Mouse (Mus musculus) limb, embryonic 13.5 days (tissue): Measurements from ENCODE around the gene Gm1604a. TPM values are rescaled to one million over a fixed set of nuclear protein-coding genes. Genes with fewer than 3 reads are reported as not detected.
"Not testable (repeated sequence)": the region's sequence is repeated elsewhere in the genome, so short reads cannot be mapped to it uniquely, and the experiment has no call there.

Source experiments
- ATAC-seq: fragments of 200-750 bp; cut with Nextera tagmentation; 2 replicates; pipeline ENCODE4 v1.8.0; 2017; ENCODE audit warnings: low read depth, moderate number of reproducible peaks, moderate TSS enrichment; ENCODE audit not compliant: low FRiP score
- H3K27ac ChIP-seq: fragments of 300-500 bp; sonication (generic); 2 replicates; pipeline ENCODE4 v1.5.1; 2015; ENCODE audit warnings: inconsistent platforms, mild to moderate bottlenecking, moderate library complexity
- H3K27me3 ChIP-seq: fragments of 300-500 bp; sonication (generic); 2 replicates; pipeline ENCODE4 v1.6.1; 2015; ENCODE audit warnings: mild to moderate bottlenecking, inconsistent platforms
- H3K36me3 ChIP-seq: fragments of 300-500 bp; sonication (generic); 2 replicates; pipeline ENCODE4 v1.6.1; 2015; ENCODE audit warnings: inconsistent platforms, mild to moderate bottlenecking, moderate library complexity
- H3K4me1 ChIP-seq: fragments of 300-500 bp; sonication (generic); 2 replicates; pipeline ENCODE4 v1.6.1; 2015; ENCODE audit warnings: inconsistent platforms
- H3K4me2 ChIP-seq: fragments of 300-500 bp; sonication (generic); replicated peaks from 2 replicates; pipeline ENCODE4 v1.6.1; 2015; ENCODE audit warnings: inconsistent platforms, mild to moderate bottlenecking, moderate library complexity
- H3K4me3 ChIP-seq: fragments of 300-500 bp; sonication (generic); 2 replicates; pipeline ENCODE4 v1.5.1; 2015; ENCODE audit warnings: moderate library complexity, mild to moderate bottlenecking, inconsistent platforms
- H3K9ac ChIP-seq: fragments of 300-500 bp; sonication (generic); 2 replicates; pipeline ENCODE4 v1.6.1; 2015; ENCODE audit warnings: mild to moderate bottlenecking, inconsistent platforms
- H3K9me3 ChIP-seq: fragments of 300-500 bp; sonication (generic); 2 replicates; pipeline ENCODE4 v1.6.1; 2016; ENCODE audit warnings: inconsistent platforms
- WGBS: fragments of 180-500 bp; shearing (Covaris S2); methylation state at CpG from one replicate; pipeline ENCODE4 v1.1.7; 2015; 5-methylcytosine and 5-hydroxymethylcytosine counted together
- polyA plus RNA-seq: library from polyadenylated mRNA; unstranded; fragments of >200 nt; fragmentation: Nextera tagmentation; extraction: Ambion mirVana; gene quantifications from 2 replicates; pipeline ENCODE4 v1.2.1, GENCODE M21; 2015

Gm1604a gene
- polyA plus RNA-seq, 1 experiment from 2014 or later: not detected

DNA sequence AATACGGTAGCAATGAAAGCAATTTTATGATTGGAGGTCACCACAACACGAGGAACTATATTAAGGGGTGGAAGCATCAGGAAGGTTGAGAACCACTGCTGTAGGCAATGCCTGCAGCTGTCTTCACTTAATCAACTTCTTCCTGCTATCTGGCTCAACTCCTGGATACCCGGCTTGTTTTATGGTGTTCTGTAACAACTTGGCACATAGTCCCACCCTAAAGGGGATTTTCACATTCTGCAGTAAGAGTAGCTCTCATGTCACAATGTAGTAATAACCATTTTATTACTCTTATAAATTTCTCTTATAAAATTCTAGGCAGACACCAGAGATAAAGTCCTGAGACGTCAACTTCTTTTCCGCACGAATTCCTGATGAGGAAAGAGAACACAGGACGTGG, 15.9 kb upstream of the Gm1604a start:
- H3K27ac ChIP-seq, H3K9me3 ChIP-seq: not testable (repeated sequence)
- no CpG with 5 or more reads among the region's 7 CpGs for WGBS

DNA sequence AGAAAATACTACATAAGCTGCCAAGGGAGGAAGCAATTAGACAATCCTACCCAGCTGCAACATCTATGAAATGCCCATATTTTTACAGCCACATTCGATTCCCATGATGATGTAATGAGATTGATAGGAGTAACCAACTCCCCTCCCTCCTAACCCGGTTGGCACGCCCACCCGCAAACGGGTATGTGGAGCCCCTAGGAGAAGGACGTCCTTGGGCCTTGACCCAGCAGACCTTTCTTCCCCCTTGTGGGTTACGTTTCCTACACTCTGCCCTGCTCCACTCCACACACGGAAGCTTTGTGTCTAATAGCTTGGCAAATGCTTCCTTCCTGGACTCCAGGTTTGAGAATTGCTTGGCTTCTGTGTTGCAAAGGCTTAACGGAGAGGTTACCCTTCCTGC, 15.5 kb upstream of the Gm1604a start:
- not testable (repeated sequence) for H3K9me3 ChIP-seq, ATAC-seq, H3K27ac ChIP-seq, H3K36me3 ChIP-seq, H3K4me3 ChIP-seq, H3K4me2 ChIP-seq, H3K4me1 ChIP-seq, H3K27me3 ChIP-seq, H3K9ac ChIP-seq
- 46% methylated on average over 4 of the region's 9 CpGs for WGBS

More for the DNA sequence above, 15.9 kb upstream of the Gm1604a start:
- not testable (repeated sequence) for H3K4me3 ChIP-seq, H3K4me1 ChIP-seq, H3K27me3 ChIP-seq, H3K9ac ChIP-seq, H3K4me2 ChIP-seq, H3K36me3 ChIP-seq
- peak; percentile 66; the same call in 1 of the 2 replicates for ATAC-seq

DNA sequence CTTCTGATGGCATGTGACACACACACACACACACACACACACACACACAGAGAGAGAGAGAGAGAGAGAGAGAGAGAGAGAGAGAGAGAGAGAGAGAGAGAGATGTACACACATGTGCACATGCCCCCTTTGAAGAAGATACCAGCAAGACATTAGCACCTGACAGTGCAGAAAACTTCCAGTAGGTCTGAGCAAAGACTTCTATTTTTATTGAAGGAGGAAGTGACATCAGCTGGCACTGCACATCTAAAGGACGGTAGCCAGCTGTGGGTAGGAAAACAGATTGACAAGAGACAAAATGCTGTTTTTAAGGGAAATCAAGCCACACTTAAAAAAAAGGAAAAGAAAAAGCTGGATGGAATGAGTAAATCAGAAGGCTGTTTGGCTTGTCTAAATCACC, 11.2 kb upstream of the Gm1604a start:
- H3K4me3 ChIP-seq, H3K27ac ChIP-seq, H3K9me3 ChIP-seq, H3K9ac ChIP-seq, H3K4me2 ChIP-seq, ATAC-seq, H3K27me3 ChIP-seq, H3K36me3 ChIP-seq, H3K4me1 ChIP-seq: not testable (repeated sequence)
- WGBS: no CpG with 5 or more reads among the region's 1 CpGs

DNA sequence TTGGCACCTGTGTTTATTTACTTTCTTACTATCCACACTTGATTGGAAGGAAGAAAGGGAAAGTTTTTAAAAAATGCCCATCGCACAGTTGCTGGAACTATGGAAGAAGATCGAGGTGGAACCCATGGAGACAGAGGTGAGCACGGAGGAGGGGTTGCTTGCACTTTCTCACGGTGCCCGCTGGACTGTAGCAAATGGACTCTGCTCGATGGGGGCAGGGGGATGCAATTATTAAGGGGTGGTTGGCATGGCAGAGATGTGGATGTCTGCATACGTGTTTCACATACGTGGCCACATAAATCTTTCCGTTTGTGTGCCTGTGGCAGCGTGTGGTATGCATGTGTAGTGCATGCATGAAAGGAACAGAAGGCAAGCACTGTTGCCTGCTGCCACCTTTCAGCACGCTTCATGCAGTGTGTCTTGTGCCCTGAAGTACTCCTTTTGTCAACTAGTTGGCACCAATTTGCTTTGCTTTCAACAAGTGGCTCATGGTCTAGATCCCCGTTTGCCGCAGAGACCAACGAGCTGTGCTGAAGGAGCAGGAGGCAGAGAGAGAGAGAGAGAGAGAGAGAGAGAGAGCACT, 487 bp downstream of the Gm1604a start:
- not testable (repeated sequence) for H3K27ac ChIP-seq, H3K36me3 ChIP-seq, H3K4me2 ChIP-seq, ATAC-seq, H3K9me3 ChIP-seq, H3K27me3 ChIP-seq, H3K9ac ChIP-seq, H3K4me3 ChIP-seq, H3K4me1 ChIP-seq
- 66% methylated on average over 3 of the region's 14 CpGs for WGBS

DNA sequence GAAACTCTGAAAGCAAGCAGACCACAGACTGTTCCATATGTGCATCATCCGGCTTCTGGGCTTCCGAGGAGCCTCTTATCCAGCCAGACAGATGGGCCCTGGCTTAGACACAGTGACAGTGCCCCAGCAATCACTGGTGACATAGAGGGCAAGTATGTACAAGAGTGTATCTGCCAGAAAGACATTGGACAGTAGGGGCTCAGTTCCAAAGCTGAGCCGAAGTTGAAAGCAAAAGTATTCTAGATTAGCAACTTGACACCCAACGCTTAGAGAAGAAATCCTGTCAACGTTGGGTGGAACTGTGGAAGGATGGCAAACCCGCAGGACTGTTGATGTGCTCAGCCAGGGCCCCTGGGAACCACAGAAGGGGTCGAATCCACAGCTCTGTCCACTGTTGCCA, 4.8 kb downstream of the Gm1604a start:
- H3K4me2 ChIP-seq, H3K36me3 ChIP-seq, H3K4me3 ChIP-seq, ATAC-seq, H3K9ac ChIP-seq, H3K4me1 ChIP-seq, H3K27me3 ChIP-seq, H3K9me3 ChIP-seq, H3K27ac ChIP-seq: not testable (repeated sequence)
- WGBS: 74% methylated on average over 5 of the region's 7 CpGs

DNA sequence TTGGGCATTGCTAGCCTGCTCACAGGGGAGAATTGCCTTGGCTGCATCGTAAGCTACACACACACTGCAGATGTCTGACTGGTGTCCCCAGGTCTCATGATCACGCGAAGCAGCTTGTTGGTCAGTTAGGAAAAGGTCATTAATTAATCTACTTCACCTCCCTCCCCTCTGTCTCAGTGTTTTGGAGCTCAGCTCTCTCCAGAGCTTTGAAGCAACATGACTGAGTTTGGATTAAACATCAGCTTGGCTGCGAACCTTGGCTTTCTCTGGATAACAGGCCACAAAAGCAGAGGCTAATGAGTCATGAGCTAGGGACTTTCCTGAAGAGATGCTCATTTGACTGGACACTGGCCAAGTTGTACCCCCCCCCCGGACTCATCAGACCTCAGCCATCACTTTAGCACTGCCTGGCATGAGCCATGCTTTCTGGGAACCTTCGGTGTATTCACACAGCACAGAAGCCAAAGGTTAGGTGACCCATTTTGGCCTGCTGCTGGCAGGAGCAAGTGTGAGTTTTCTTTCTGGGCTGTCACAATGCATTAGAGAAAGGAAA, 5.3 kb downstream of the Gm1604a start:
- not testable (repeated sequence) for H3K36me3 ChIP-seq, H3K27ac ChIP-seq, H3K4me2 ChIP-seq, H3K9me3 ChIP-seq, H3K4me3 ChIP-seq, H3K9ac ChIP-seq, H3K4me1 ChIP-seq, ATAC-seq, H3K27me3 ChIP-seq
- WGBS: 76% methylated on average over 3 of the region's 6 CpGs

DNA sequence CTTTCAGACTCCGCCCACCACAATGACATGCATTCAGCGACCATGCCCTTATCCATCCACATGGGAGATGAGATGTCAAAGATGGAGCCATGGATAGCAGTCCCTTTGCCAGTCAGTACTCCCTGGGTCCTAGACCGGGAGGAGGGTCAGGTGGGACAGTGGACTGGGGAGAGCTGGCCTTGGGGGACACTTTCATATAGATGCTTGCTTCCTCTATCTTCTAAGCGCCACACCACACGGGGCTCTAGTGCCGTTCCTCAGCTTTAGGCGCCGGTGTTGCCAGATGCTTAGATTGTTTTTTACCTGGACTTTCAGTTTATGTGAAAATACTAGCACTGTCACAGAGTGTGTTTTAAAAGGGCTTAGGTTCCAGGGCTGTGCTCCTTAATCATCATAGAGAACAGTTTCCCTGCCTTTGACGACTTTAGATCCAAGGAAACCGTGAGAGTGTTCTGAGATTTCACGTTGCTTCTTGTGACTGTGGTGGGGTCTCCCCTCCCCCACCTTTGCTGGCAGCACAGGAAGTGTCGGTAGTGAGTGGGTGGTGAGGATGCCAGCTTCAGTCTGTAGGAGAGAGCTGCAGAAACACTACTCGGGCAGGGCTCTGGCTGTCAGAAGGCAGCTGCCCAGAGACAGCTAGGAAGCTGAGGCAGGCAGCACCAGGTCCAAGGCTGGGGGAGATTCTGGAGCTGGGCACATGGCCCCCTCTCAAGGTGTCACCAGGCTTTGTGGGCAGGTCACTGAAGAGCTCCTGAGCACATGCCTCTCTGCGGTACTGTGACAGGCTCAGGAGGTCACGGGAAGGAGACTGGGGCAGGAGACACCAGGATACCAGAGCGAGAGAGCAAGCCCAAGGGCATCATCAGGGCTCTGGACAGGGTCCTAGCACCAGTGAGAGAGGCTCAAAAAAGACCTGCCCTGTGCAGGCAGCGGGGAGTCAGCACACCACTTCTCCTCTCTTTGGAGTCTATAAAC, 8.1 kb downstream of the Gm1604a start:
- H3K4me1 ChIP-seq, H3K36me3 ChIP-seq, ATAC-seq, H3K27ac ChIP-seq, H3K9me3 ChIP-seq, H3K27me3 ChIP-seq, H3K4me3 ChIP-seq, H3K9ac ChIP-seq, H3K4me2 ChIP-seq: not testable (repeated sequence)
- 53% methylated on average over 3 of the region's 17 CpGs for WGBS

DNA sequence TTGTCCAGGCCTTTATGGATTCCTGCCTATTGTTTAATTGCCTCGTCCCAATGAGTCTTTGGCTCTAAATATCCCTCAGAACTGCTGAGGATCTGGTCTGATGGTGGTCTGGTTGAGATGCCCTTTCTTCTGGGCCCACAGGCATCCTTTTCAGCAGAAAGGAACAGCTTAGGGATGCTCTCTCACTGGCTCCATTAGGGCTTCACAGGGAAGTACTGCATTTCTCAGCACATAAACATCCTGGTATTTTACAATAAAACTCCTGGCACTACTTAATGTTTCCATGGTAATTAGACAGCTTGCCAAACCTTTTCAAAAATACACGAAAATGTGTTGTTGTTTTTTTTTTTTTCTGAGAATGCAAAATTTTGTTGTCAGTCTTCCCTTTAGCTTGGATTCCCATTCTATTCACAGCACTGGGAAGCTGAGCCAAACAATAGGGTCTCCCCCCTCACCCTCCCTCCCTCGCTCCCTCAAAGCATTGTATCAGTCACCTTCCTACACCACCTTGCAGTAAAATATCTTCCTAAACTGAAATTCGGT, 43.7 kb downstream of the Gm1604a start:
- WGBS: 71% methylated on average over 2 of the region's 4 CpGs
- H3K4me2 ChIP-seq, H3K36me3 ChIP-seq, H3K27me3 ChIP-seq, H3K27ac ChIP-seq, H3K4me3 ChIP-seq, H3K4me1 ChIP-seq, ATAC-seq, H3K9ac ChIP-seq, H3K9me3 ChIP-seq: not testable (repeated sequence)

DNA sequence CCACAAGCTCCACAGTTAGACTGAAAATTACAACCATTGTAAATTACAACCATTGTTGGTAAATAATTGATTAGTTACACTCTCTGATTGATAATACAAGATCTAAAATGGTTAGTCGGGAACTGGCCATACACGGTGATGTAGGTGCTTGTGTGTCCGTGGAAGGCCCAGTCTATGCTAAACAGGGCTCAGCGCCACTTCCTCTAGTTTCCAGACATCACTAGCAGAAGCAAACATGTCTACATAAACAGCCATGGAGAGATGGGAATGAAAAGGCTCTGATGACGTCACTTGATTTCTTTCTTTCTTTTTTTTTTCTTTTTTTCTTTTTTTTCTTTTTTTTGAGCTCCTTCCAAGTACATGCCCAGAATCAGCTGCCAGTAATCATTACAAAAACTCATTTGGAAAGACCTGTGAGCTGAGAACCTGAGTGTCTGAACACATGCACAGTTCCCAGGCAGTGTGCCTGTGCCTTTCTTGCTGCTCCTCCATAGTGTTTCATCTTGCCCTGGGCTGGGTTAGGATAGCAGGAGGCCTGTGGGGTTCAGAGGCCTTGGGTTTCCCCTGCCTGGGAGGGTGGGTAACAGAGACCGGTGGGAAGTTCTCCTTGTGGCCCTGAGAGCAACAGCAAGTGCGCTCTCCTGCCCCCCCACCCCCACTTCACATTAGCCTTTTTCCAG, 44.3 kb downstream of the Gm1604a start:
- WGBS: 71% methylated on average over 6 of the region's 7 CpGs
- H3K27me3 ChIP-seq, H3K9me3 ChIP-seq, H3K27ac ChIP-seq, H3K4me2 ChIP-seq, H3K4me3 ChIP-seq, H3K9ac ChIP-seq, ATAC-seq, H3K4me1 ChIP-seq, H3K36me3 ChIP-seq: not testable (repeated sequence)

DNA sequence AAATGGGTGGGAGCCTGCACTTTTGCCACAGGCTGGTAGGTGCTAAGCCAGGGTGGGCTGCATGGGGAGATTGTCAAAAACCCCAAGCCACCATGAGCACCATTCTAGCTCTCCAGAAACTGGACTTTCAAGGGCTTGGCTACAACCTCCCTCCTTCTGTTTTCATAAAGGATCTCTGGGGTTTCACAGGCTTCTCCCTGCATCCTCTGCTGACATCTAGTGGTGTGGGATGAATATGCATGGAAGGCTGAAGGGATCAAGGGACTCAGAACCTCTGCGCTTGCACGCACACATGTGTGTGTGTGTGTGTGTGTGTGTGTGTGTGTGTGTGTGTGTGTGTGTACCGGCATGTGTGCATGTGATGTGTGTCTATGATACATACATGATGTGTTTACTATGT, 49.1 kb downstream of the Gm1604a start:
- not testable (repeated sequence) for H3K9me3 ChIP-seq
- ATAC-seq: peak; percentile 35; the same call in 1 of the 2 replicates

DNA sequence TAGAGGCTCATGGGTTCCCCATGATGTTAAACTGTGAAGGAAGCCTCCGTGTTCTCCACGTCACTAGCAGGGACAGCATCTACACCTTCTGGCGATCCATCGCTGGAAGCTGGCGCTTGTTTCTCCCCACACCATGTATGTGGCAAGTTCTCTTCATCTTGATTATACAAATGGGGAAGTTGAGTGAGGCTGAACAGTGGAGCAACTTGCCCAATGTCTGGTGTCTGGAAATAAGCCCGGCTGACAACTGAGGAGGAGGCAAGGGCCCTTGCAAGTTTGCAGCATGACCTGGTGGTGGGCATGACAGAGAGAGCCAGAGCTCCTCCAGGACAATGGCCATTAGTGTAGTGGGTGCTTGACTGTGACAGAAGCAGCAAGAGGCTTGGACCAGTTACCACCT, 50.2 kb downstream of the Gm1604a start:
- not testable (repeated sequence) for H3K4me2 ChIP-seq, H3K36me3 ChIP-seq, ATAC-seq, H3K9me3 ChIP-seq, H3K9ac ChIP-seq, H3K27me3 ChIP-seq, H3K27ac ChIP-seq, H3K4me1 ChIP-seq, H3K4me3 ChIP-seq
- WGBS: 82% methylated on average over 5 of the region's 6 CpGs

More for the DNA sequence above, 49.1 kb downstream of the Gm1604a start:
- not testable (repeated sequence) for H3K27me3 ChIP-seq, H3K4me3 ChIP-seq, H3K4me2 ChIP-seq, H3K4me1 ChIP-seq, H3K36me3 ChIP-seq, H3K9ac ChIP-seq, H3K27ac ChIP-seq
- 30% methylated on average over 3 of the region's 3 CpGs for WGBS

DNA sequence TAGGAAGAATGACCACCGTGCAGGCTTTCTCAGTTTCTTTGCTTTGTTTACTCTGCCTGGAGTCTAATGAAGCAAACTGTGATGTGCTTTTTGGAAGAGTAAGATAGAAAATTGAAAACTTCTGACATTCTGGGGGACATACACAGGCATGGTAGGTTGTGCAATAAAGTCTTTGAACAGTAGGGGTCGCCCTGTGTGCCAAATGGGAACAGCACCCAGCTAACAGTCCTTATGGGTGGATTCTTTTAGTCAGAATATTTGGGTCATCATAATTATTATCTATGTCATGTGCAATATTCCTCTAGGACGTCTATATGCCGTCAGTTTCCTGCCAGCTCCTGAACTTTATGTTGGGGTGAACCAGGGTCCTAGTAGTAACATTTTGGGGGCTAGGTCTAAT, 54.2 kb downstream of the Gm1604a start:
- WGBS: 0% methylated on average over 1 of the region's 4 CpGs
- ATAC-seq, H3K4me1 ChIP-seq: not testable (repeated sequence)

More for the DNA sequence above, 54.2 kb downstream of the Gm1604a start:
- H3K4me2 ChIP-seq, H3K27ac ChIP-seq, H3K36me3 ChIP-seq, H3K27me3 ChIP-seq, H3K4me3 ChIP-seq, H3K9ac ChIP-seq, H3K9me3 ChIP-seq: not testable (repeated sequence)
